Mouse (Mus musculus): ENCODE results near the gene Copg1.

DNA sequence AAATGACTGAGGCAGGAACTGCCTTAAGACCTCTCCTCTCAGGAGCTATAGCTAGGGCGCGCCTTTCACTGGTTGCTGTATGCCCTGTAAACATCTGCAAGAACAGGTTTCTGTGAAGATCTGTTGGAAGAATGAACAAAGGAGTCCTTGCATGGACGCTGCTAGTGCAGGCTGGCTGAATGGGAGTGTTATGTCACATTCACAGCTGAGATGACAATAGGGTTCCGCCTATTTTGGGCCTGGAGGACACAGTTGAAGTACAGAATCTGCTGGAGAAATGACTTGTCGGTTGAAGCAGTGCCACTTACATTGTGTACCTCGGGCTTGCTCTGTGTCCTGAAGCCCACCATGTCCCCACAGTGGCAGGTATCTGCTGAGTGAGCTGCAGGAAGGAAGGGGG is 21.6 kb downstream of the Copg1 start:
- TF ChIP-seq CTCF (IDR thresholded peaks at IDR 0.05; ENCODE audit: borderline replicate concordance, control insufficient read depth, extremely low read depth, insufficient read depth, low read length, poor library complexity) (no peak), POLR2A (IDR thresholded peaks at IDR 0.05; ENCODE audit: control insufficient read depth, extremely low read depth, insufficient read depth, low read length, poor library complexity) (no peak)
